Mouse (Mus musculus) embryonic stem cell, embryonic (primary cell): Measurements from ENCODE around the gene Cmtm4.

ENCODE experiments used
- CTCF ChIA-PET, 4 experiments: fragments of 300-600 bp in 2 of 4; fragments of 350-600 bp in 2 of 4; sonication (Branson Sonifier 250); formaldehyde crosslinking; loops; one replicate each; lab custom pipeline; 2022; ENCODE audit warnings: inconsistent platforms in 2 of 4; lab: Charles Lee
- POLR2A ChIA-PET, 4 experiments: fragments of 300-600 bp in 2 of 4; fragments of 350-600 bp in 2 of 4; sonication (Branson Sonifier 250); formaldehyde crosslinking; loops; one replicate each; lab custom pipeline; 2022; ENCODE audit warnings: antibody characterized with exemption in 4 of 4, inconsistent platforms in 1 of 4; lab: Charles Lee

Cmtm4 gene

DNA sequence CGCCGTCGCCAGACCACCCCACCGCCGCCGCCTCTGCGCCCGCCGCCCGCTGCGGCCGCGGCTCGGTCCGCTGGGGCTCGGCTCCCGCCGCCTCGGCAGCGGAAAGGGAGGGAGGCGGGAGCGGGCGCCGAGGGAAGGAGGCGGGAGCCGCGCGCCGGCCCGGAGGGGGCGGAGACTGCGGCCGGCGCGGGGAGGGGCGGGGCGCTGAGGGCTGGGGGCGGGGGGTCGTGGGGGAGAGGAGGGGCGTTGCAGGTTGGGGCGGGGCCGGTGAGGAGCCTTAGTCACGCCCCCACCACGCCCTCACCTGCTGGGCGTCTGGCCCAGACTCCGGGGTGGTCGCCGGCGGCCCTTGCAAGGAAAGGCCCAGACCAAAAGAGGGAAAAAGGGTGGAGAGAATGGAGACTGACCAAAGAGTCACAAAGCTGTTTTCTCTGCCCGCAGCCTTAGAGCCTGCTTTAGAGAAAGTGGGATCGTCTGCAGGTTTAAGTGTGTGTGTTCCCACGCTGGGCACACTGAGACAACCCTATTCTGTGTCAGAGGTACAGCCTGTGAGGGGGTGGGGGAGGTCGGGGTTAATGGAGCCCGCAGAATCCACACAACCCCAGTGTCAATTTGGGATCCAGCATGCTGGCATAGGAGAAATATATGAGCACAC, at the start of gene Cmtm4:
Gene Cmtm4, minus strand, starts transcription at position 105 of the 655 bp plus-strand sequence.
- POLR2A ChIA-PET: interaction anchor here in 3 of 4 experiments (0.6 to 2.9 kb wide), 13 partner anchors 10 to 162 kb away, joined by 3 to 16 read pairs (median 4); partner anchors contain the start of gene Dync1li2 (in 1 of the 3)
- CTCF ChIA-PET: interaction anchor here in 2 of 4 experiments (0.6 to 2.6 kb wide), 4 partner anchors 11 to 52 kb away, joined by 3 to 8 read pairs (median 3); no protein-coding TSS in a partner anchor

GRCm38 (mm10) chr8:104445248-104445647, 49.6 kb upstream of the Cmtm4 start:
- ChIA-PET CTCF (no interaction called here), POLR2A (interaction anchor here in 1 of 4 experiments (1.6 kb wide), 1 partner anchor 12 kb away, joined by 4 read pairs; no protein-coding TSS in a partner anchor)

- ChIA-PET CTCF (interaction anchor here (0.5 to 2.0 kb wide), 35 partner anchors 8 to 415 kb away, joined by 3 to 23 read pairs (median 4); partner anchors contain the start of genes Ciao2b (in 1 of the 4), Cklf (in 1 of the 4) and Cmtm3 (in 1 of the 4)), POLR2A (interaction anchor here (0.6 to 2.3 kb wide), 22 partner anchors 10 to 301 kb away, joined by 3 to 32 read pairs (median 4); partner anchors contain the start of genes Cklf (in 2 of the 4), Cmtm4 (in 1 of the 4), Pdp2 (in 1 of the 4) and Terb1 (in 1 of the 4))
Measured at GRCm38 (mm10) chr8:104443125-104443679, 47.6 kb upstream of the Cmtm4 start.

DNA sequence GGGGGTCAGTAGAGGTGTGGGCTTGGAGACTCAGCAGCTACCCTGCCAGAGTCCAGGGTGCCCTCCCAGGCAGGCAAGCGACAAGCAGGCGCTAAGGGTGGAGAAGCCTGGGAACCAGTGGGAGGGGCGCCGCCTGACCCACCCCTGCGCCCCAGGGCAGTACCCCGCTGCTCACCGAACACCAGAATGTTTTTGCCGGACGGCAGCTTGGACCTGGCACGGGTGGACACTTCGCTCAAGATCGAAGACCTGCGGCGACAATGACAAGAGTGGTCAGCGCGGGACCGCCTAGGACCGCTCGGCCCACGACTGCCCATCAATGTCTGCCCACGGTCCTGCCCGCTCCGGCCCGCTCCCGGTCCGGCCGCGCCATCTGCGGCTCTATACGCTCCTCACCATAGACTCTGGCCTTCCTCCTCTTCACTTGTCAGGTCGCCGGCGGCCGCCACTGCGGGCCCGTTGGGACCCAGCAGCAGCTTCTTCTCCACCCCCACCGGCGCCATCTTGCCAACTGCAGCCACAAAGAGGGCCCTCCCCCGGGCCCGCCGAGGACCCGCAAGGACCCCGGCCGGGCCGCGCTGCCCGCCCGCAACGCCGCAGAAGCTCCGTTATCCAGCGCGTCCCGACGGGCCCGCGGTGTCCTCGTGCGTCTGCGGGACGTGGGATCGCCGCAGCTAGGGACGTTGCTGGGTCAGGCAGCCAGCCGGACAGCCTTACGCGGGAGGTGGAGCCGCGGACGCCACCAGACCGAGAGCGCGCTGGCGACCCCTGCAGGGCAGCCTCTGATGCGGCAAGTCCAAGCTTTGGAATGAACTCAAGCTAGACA, 46.9 kb upstream of the Cmtm4 start, which contains the start of gene Dync1li2:
Gene Dync1li2, minus strand, starts transcription at position 749 of the 826 bp plus-strand sequence.
- CTCF ChIA-PET: interaction anchor here (0.5 to 2.0 kb wide), 37 partner anchors 8 to 415 kb away, joined by 3 to 23 read pairs (median 4); partner anchors contain the start of genes Ciao2b (in 1 of the 4), Cklf (in 1 of the 4) and Cmtm3 (in 1 of the 4)
- POLR2A ChIA-PET: interaction anchor here (0.6 to 2.3 kb wide), 27 partner anchors 9 to 793 kb away, joined by 3 to 32 read pairs (median 4); partner anchors contain the start of genes Cklf (in 2 of the 4), Cmtm4 (in 1 of the 4), Pdp2 (in 1 of the 4) and Terb1 (in 1 of the 4)

DNA sequence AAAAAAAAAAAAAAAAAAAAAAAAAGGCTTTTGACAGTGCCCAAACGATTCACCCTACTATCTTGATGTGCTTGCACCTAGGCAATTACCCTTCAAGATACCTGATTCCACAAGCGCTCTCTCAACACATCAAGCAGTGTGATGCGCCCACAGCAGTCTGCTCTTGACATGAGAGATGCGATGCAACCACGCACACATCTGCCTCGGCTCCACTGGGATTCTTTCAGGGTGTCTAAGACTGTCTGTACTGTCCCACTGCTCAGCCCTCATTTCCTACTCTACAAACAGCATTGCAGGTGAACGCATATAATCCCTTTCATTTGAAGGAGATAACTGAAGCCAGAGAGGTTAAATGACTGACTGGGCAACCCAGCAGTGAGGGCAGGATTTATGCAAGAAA, 46.0 kb upstream of the Cmtm4 start:
- POLR2A ChIA-PET: interaction anchor here in 3 of 4 experiments (0.8 to 2.3 kb wide), 11 partner anchors 8 to 191 kb away, joined by 3 to 32 read pairs (median 5); partner anchors contain the start of genes Cklf (in 1 of the 3), Pdp2 (in 1 of the 3) and Terb1 (in 1 of the 3)
- CTCF ChIA-PET: interaction anchor here in 2 of 4 experiments (1.1 to 2.0 kb wide), 4 partner anchors 8 to 189 kb away, joined by 3 to 23 read pairs (median 11); no protein-coding TSS in a partner anchor

GRCm38 (mm10) chr8:104439461-104439860, 43.9 kb upstream of the Cmtm4 start:
- ChIA-PET CTCF (no interaction called here), POLR2A (interaction anchor here in 1 of 4 experiments (1.4 kb wide), 1 partner anchor 33 kb away, joined by 3 read pairs; no protein-coding TSS in a partner anchor)

DNA sequence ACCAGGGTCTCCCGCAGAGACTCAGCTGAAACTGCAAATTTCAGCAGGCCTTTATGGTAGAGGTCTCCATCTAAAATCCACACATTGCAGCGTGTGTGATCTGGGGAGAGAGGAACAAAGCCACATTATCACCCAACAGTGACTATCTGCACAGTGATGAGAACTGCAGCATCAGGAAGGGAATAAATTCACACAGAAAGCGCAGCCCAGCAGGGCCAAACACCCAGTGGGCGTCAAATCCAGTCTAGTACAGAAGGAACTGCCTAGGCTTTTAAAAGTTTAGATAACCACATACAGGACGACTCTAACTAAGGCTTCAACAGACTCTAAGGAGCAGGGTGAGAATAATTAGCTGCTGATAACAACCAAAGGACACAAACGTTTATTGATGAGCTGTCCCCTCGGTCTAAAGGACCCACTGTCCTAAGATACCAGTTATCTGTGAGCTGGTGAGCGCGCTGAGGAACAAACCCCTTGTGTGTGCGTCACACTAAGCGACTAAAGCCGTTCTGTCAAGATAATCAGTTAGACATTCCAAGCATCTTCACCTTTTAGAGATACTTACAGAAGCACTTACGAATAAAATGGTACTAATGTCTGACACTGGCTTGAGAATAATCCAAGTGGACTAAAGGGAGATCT, 42.0 kb upstream of the Cmtm4 start:
- CTCF ChIA-PET: no interaction called here
- POLR2A ChIA-PET: interaction anchor here in 1 of 4 experiments (1.3 to 1.4 kb wide), 2 partner anchors 31 to 34 kb away, joined by 3 read pairs; no protein-coding TSS in a partner anchor

DNA sequence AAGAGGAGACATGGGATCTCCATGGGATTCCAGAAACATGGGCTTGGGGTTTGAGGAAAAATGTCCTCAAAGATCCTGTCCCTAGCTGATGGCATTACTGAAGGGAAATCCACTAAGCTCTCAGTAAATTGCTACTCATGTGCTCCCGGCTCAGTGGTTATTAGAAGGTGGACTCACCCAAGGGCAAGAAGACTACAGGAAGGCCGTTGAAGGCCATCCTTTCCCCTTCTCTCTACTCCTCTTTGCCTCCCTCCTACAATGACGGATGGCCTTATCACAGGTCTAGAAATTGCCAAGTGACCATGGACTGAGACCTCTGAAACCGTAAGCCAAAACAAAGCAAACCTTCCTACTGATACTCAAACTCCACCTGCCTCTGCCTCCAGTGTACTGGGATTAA, 41.0 kb upstream of the Cmtm4 start:
- POLR2A ChIA-PET: interaction anchor here in 2 of 4 experiments (1.2 to 1.4 kb wide), 2 partner anchors 9 to 93 kb away, joined by 4 read pairs; no protein-coding TSS in a partner anchor
- CTCF ChIA-PET: interaction anchor here in 1 of 4 experiments (0.5 kb wide), 1 partner anchor 349 kb away, joined by 4 read pairs; no protein-coding TSS in a partner anchor

GRCm38 (mm10) chr8:104436038-104436437, 40.4 kb upstream of the Cmtm4 start:
- ChIA-PET POLR2A (interaction anchor here in 3 of 4 experiments (0.5 to 1.6 kb wide), 4 partner anchors 8 to 171 kb away, joined by 3 to 4 read pairs (median 4); no protein-coding TSS in a partner anchor), CTCF (interaction anchor here in 3 of 4 experiments (0.5 to 3.4 kb wide), 4 partner anchors 81 to 349 kb away, joined by 3 to 17 read pairs (median 5); no protein-coding TSS in a partner anchor)

GRCm38 (mm10) chr8:104434826-104435354, 39.3 kb upstream of the Cmtm4 start:
- CTCF ChIA-PET: interaction anchor here (0.6 to 3.5 kb wide), 12 partner anchors 8 to 943 kb away, joined by 3 to 22 read pairs (median 6); partner anchors contain the start of genes Dync1li2 (in 3 of the 4) and Cklf (in 1 of the 4)
- POLR2A ChIA-PET: interaction anchor here (0.6 to 4.1 kb wide), 16 partner anchors 7 to 1047 kb away, joined by 3 to 28 read pairs (median 4); partner anchors contain the start of gene Dync1li2 (in 1 of the 4)

- POLR2A ChIA-PET: interaction anchor here (0.6 to 4.1 kb wide), 19 partner anchors 8 to 1047 kb away, joined by 3 to 32 read pairs (median 4); partner anchors contain the start of gene Dync1li2 (in 2 of the 4)
- CTCF ChIA-PET: interaction anchor here (0.5 to 3.5 kb wide), 16 partner anchors 8 to 1113 kb away, joined by 3 to 22 read pairs (median 4); partner anchors contain the start of gene Dync1li2 (in 3 of the 4)
Measured at GRCm38 (mm10) chr8:104434275-104434674, 38.7 kb upstream of the Cmtm4 start.

DNA sequence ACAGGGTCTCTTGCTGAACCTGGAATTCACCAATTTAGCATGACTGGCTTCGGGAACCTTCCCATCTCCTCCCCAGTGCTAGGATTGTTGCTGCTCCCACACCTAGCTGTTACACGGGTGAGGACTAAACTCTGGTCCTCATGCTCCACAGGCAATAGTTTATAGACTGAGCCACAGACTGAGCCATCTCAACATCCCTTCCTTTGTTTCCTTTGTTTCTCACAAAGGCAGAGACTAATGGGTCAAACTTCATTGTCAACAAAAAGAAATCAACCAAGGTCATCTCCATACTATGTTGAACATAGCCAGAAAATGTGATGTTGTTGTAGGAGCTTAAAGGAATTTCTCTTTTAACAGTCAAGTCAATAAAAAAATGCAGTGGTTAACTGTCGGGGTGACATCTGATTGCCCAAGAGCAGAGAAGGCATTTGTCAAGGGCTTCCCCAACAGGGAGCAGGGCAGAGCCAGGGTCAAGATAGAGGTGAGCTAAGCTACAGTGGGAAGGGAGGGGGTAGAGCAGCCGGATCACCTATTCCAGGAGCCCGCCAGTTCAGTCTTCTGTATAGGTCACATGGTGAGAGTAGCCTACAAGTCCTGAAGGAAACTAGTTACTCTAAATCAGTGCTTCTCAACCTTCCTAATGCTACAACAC, 37.7 kb upstream of the Cmtm4 start:
- ChIA-PET POLR2A (interaction anchor here (0.6 to 4.1 kb wide), 31 partner anchors 8 to 740 kb away, joined by 3 to 32 read pairs (median 4); partner anchors contain the start of genes Dync1li2 (in 3 of the 4), Cklf (in 1 of the 4) and Cmtm4 (in 1 of the 4)), CTCF (interaction anchor here (0.6 to 3.5 kb wide), 12 partner anchors 9 to 215 kb away, joined by 3 to 22 read pairs (median 6); partner anchors contain the start of gene Dync1li2 (in 3 of the 4))

DNA sequence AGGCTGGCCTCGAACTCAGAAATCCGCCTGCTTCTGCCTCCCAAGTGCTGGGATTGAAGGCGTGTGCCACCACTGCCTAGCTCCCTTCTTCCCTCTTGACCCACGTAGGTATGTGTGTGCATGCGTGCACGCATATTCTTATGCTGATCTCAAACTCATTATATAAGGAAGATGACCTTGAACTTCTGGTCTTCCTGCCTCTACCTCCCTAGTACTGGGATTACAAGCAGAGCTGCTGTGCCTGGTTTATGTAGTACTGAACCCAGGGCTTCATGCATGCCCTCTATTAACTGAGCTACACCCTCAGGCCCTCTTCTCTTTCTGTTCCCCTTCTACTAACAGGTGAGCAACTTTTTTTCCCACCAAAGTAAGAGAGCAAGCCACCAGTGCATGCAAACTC, 37.0 kb upstream of the Cmtm4 start:
- CTCF ChIA-PET: interaction anchor here (0.5 to 3.5 kb wide), 9 partner anchors 10 to 214 kb away, joined by 4 to 22 read pairs (median 7); partner anchors contain the start of gene Dync1li2 (in 3 of the 4)
- POLR2A ChIA-PET: interaction anchor here in 3 of 4 experiments (0.6 to 4.1 kb wide), 27 partner anchors 8 to 182 kb away, joined by 3 to 32 read pairs (median 3); partner anchors contain the start of genes Dync1li2 (in 3 of the 3), Cklf (in 1 of the 3) and Cmtm4 (in 1 of the 3)

DNA sequence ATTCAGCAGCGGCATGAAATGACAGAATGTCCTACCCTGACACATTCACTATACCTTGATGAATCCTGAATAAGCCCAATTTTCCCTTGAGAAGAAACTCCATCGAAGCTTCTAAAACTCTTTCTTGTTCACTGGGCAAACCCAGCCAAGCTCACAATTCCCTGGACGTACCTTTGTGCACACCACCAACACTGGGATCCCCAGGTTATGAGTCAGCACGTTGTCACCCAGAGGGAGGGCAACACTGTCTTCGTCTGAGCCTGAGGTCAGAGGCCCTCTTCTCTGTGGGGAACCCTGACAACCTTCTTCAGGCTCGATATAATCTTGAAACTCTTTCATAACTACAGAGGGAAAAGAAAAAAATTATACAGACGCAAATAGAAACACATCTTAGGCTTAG, 34.6 kb upstream of the Cmtm4 start:
- ChIA-PET CTCF (no interaction called here), POLR2A (interaction anchor here in 1 of 4 experiments (0.8 to 1.8 kb wide), 6 partner anchors 11 to 45 kb away, joined by 3 to 4 read pairs (median 3); partner anchors contain the start of gene Dync1li2)

GRCm38 (mm10) chr8:104427703-104428102, 32.1 kb upstream of the Cmtm4 start:
- CTCF ChIA-PET: interaction anchor here in 1 of 4 experiments (1.8 kb wide), 1 partner anchor 15 kb away, joined by 6 read pairs; the partner anchor contains the start of gene Dync1li2

More at GRCm38 (mm10) chr8:104427703-104428102, 32.1 kb upstream of the Cmtm4 start:
- POLR2A ChIA-PET: interaction anchor here in 1 of 4 experiments (1.1 to 1.5 kb wide), 2 partner anchors 8 to 20 kb away, joined by 3 to 4 read pairs; no protein-coding TSS in a partner anchor
